In the genomic region with DNA sequence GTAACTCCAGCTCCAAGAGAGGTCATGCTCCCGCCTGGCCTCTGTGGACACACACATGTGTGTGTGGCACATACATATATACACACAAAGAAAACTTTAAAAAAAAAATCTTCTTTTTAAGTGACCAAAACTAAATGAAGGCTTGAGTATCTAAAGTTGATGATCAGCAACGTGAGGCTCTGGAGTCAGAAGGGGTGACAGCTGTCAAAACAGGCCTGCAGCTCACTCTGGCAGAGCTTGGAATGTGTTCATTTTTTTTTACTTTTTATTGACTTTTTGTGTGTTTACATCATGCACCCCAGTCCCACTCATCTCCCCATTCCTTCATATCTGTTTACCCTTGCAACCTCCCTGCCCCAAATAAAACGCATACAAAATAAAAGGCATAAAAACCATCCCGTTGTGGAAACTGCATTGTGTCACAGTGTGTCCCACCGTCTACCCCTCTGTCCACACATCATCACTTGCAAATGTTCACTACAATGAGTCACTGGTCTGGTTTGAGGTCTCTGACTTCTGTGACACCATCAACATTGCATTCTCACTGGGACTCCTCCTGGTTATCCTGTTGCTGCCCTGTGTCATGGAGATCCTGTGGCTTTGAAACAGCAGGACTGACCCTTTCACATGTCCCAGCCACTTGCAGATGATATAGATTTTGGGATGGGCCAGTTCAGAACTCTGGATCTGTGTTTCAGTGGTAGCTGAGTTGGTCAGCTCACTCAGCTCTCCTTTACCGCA, we compare ENCODE assay signal across 29 mouse cellular contexts. TPM values are rescaled to one million over a fixed set of nuclear protein-coding genes. Genes with fewer than 3 reads are reported as not detected.
A peak's percentile ranks its signal among the peaks of the same experiment; 100 is the strongest.
DNase-seq lines count a peak whose midpoint lies in the region; ATAC-seq and TF ChIP-seq lines count a peak whose summit lies in the region.
"Had no signal": no experiment of that assay in that cellular context is flagged by ENCODE, and none has a peak within 500 bp of the region (broad histone marks: within the 10 kb centered on the region; RNA-seq: fewer than 3 reads in every experiment).

No protein-coding gene starts in this region.

- H3K27ac ChIP-seq in gastrocnemius, adult 2 months, result no peak overlapping the region
- H3K27ac ChIP-seq: embryonic facial prominence, embryonic 12.5 days; forebrain, embryonic 10.5 days; forebrain, embryonic 12.5 days had no signal

- DNase-seq in 3134 (ENCODE audit: extremely low read depth, insufficient read length, low spot score) (peak; percentile 63), 3T3-L1 (ENCODE audit: low read depth, low spot score) (peak; percentile 71), Patski (ENCODE audit: low read depth, low spot score) (no peak)
- DNase-seq in left cerebral cortex, adult 18-20 months (ENCODE audit: low spot score in 2 of 2), result no peak
- DNase-seq in gastrocnemius, adult 2 months, result no peak
- no peak for DNase-seq in adrenal gland, adult (ENCODE audit: inconsistent age in 2 of 2, low spot score in 1 of 2)
- DNase-seq in urinary bladder, adult 2 months (ENCODE audit: low spot score), result no peak
- DNase-seq: adrenal gland, adult 2 months; adrenal gland, postnatal 10 days; adrenal gland, postnatal 25 days; B cell, adult 2 months; cerebellum, adult 11 months; cerebellum, adult 18-20 months; cerebellum, adult 8-10 months; cerebellum, adult 9-11 months; cerebellum, postnatal 14 days; cerebellum, postnatal 36 days; embryo, embryonic 11 days had no signal

- no peaks in the 10 kb centered on the region for H3K36me3 ChIP-seq in C2C12 (ENCODE audit: control insufficient read depth, insufficient read depth)
- H3K36me3 ChIP-seq: embryonic facial prominence, embryonic 12.5 days; forebrain, embryonic 10.5 days; forebrain, embryonic 12.5 days had no signal

- no peak overlapping the region for H3K4me3 ChIP-seq in C2C12 (ENCODE audit: insufficient read depth, poor library complexity, severe bottlenecking)
- H3K4me3 ChIP-seq in gastrocnemius, adult 2 months, result no peak overlapping the region
- H3K4me3 ChIP-seq: embryonic facial prominence, embryonic 12.5 days; erythroblast, embryonic 14.5 days; forebrain, embryonic 10.5 days; forebrain, embryonic 12.5 days had no signal

- CTCF ChIA-PET in Patski (lab: Charles Lee), result interaction anchor here (1.1 to 1.5 kb wide), 2 partner anchors 10 to 15 kb away, joined by 3 to 7 read pairs; partner anchors contain the start of gene Mefv

- H3ac ChIP-seq in C2C12 (ENCODE audit: control insufficient read depth, insufficient read length, low read depth), result no peak overlapping the region

- in situ Hi-C loops in Patski (cut with MboI; ENCODE audit: low pct_unique_long_range_greater_than_20kb), result no loop called here

- no peaks in the 10 kb centered on the region for H3K79me3 ChIP-seq in C2C12 (ENCODE audit: low read depth)

- POLR2A ChIA-PET in Patski (lab: Charles Lee), result no interaction called here

- TF ChIP-seq CTCF in C2C12 (IDR thresholded peaks at IDR 0.05; ENCODE audit: control insufficient read depth, insufficient read depth, insufficient read length) (no peak), Patski (IDR thresholded peaks at IDR 0.05) (no peak)
- no peak for TF ChIP-seq CTCF in gastrocnemius, adult 2 months (IDR thresholded peaks at IDR 0.05)

- peak; percentile 38 for ATAC-seq in Patski
- ATAC-seq: forebrain, embryonic 14.5 days; forebrain, embryonic 16.5 days had no signal

- intact Hi-C loops in gastrocnemius, adult 2 months (cut with DNase I), result no loop called here

- no peaks in the 10 kb centered on the region for H3K27me3 ChIP-seq in C2C12 (ENCODE audit: control insufficient read depth, insufficient read depth, insufficient read length)
- H3K27me3 ChIP-seq in Patski, result peaks cover 4% of the 10 kb centered on the region
- H3K27me3 ChIP-seq: embryonic facial prominence, embryonic 12.5 days; forebrain, embryonic 12.5 days had no signal

- no peaks in the 10 kb centered on the region for H3K79me2 ChIP-seq in C2C12 (ENCODE audit: control insufficient read depth, insufficient read depth)

TF ChIP-seq in C2C12, 6 proteins besides CTCF, POLR2A, EP300 and RAD21:
- TF ChIP-seq MYOD1 (IDR thresholded peaks at IDR 0.05; ENCODE audit: control insufficient read depth, insufficient read length, low read depth), result peak; percentile 73
- peak; percentile 26 for TF ChIP-seq MAX (IDR thresholded peaks at IDR 0.05)
- TF ChIP-seq FOSL1 (IDR thresholded peaks at IDR 0.05; ENCODE audit: insufficient read depth, low read length, poor library complexity, severe bottlenecking), result peak; percentile 28
- peak; percentile 50 for TF ChIP-seq CEBPB (IDR thresholded peaks at IDR 0.05; ENCODE audit: low read depth)
- no peak for TF ChIP-seq USF1 (IDR thresholded peaks at IDR 0.05; ENCODE audit: low read depth)

RNA-seq across cellular contexts. Expression of gene Mefv, which starts 10.3 kb away (rescaled TPM):
- polyA plus RNA-seq in C2C12 (2012; fragmentation: generic; extraction: Trizol) (not detected), Patski (2021) (not detected)
- total RNA-seq in left cerebral cortex, adult 18-20 months (2021), result not detected
- total RNA-seq in gastrocnemius, adult 2 months (2021), result not detected
- polyA plus RNA-seq in urinary bladder, adult 2 months (2012; rRNA removed), result 0.22 and 0.29 TPM in 2 replicates
- total RNA-seq: adrenal gland, adult 2 months; adrenal gland, postnatal 25 days; ES-E14; MEL had no signal
- polyA plus RNA-seq: adrenal gland, adult 2 months; embryonic facial prominence, embryonic 12.5 days; embryonic facial prominence, embryonic 14.5 days; erythroblast, embryonic 14.5 days; forebrain, embryonic 10.5 days; forebrain, embryonic 12.5 days; forebrain, embryonic 14.5 days; forebrain, embryonic 16.5 days; frontal cortex, adult 2 months had no signal

RNA-seq across cellular contexts. Expression of gene Zfp263, which starts 15.7 kb away (rescaled TPM):
- polyA plus RNA-seq in C2C12 (2012; fragmentation: generic; extraction: Trizol) (not detected), Patski (2021) (21.3 TPM)
- 10 to 100 TPM; 17.2 to 19.3 TPM for total RNA-seq in left cerebral cortex, adult 18-20 months (2021)
- total RNA-seq in gastrocnemius, adult 2 months (2021), result 1 to 10 TPM; 7.2 to 7.3 TPM
- 19.3 and 20.8 TPM in 2 replicates for polyA plus RNA-seq in urinary bladder, adult 2 months (2012; rRNA removed)

Comparison
In these comparisons a context has a peak if more than half of its experiments do, and no peak if none do; other contexts are left out.
1. DNase-seq: peak in 3134 (single experiment) and 3T3-L1 (single experiment); none in Patski (single experiment), left cerebral cortex, adult 18-20 months (0 of 2), gastrocnemius, adult 2 months (single experiment), adrenal gland, adult (0 of 2) and urinary bladder, adult 2 months (single experiment).
2. RNA of gene Zfp263, which starts 15.7 kb away (polyA plus RNA-seq): 21.3 TPM in Patski (single experiment) and 19.3 to 20.8 TPM in urinary bladder, adult 2 months; not detected in C2C12 (single experiment); every median in the first group is over 10 times any median in the second.